Mouse (Mus musculus): ENCODE data around the gene Chp2. TPM values are rescaled to one million over a fixed set of nuclear protein-coding genes. Genes with fewer than 3 reads are reported as not detected.

Gene Chp2
- polyA plus RNA-seq, 1 experiment from 2014 or later = not detected

GRCm38 (mm10) chr7:122247254-122247864 is 28.1 kb downstream of the Chp2 start:
- Histone ChIP-seq H3K4me1 (peaks cover 19% of the 10 kb centered on the region), H3K27ac (no peak overlapping the region), H3K9me3 (no peaks in the 10 kb centered on the region), H3K27me3 (ENCODE audit: poor library complexity, severe bottlenecking) (no peaks in the 10 kb centered on the region), H3K4me3 (no peak overlapping the region), H3K36me3 (replicated peaks) (no peaks in the 10 kb centered on the region)
- no peak for DNase-seq (ENCODE audit: extremely low spot score, low spot score)
- 87% methylated on average over 10 of the region's 10 CpGs for whole genome bisulfite sequencing

- Histone ChIP-seq H3K9me3 (no peaks in the 10 kb centered on the region), H3K4me3 (no peak overlapping the region), H3K27ac (no peak overlapping the region), H3K4me1 (peaks cover 9% of the 10 kb centered on the region), H3K27me3 (ENCODE audit: poor library complexity, severe bottlenecking) (no peaks in the 10 kb centered on the region), H3K36me3 (replicated peaks) (no peaks in the 10 kb centered on the region)
- 91% methylated on average over 9 of the region's 9 CpGs for WGBS
- no peak for DNase-seq (ENCODE audit: extremely low spot score, low spot score)
Observed at GRCm38 (mm10) chr7:122249321-122249821, 30.1 kb downstream of the Chp2 start.

- Histone ChIP-seq H3K36me3 (replicated peaks) (no peaks in the 10 kb centered on the region), H3K9me3 (no peaks in the 10 kb centered on the region), H3K27me3 (ENCODE audit: poor library complexity, severe bottlenecking) (no peaks in the 10 kb centered on the region), H3K4me1 (peaks cover 5% of the 10 kb centered on the region), H3K27ac (no peak overlapping the region), H3K4me3 (peak overlapping the region; percentile 30)
- peak; percentile 78 for DNase-seq (ENCODE audit: extremely low spot score, low spot score)
- WGBS = 30% methylated on average over 21 of the region's 21 CpGs
Observed at GRCm38 (mm10) chr7:122251197-122252011, 32.1 kb downstream of the Chp2 start.

- Histone ChIP-seq H3K9me3 (no peaks in the 10 kb centered on the region), H3K27me3 (ENCODE audit: poor library complexity, severe bottlenecking) (no peaks in the 10 kb centered on the region), H3K4me3 (no peak overlapping the region), H3K4me1 (peaks cover 4% of the 10 kb centered on the region), H3K36me3 (replicated peaks) (no peaks in the 10 kb centered on the region), H3K27ac (no peak overlapping the region)
- no peak for DNase-seq (ENCODE audit: extremely low spot score, low spot score)
- 81% methylated on average over 7 of the region's 7 CpGs for WGBS
Observed at GRCm38 (mm10) chr7:122256722-122257121, 37.4 kb downstream of the Chp2 start.

GRCm38 (mm10) chr7:122258521-122258920 is 39.2 kb downstream of the Chp2 start:
- no peak overlapping the region for H3K4me3 ChIP-seq
- no peaks in the 10 kb centered on the region for H3K4me1 ChIP-seq
- H3K9me3 ChIP-seq = no peaks in the 10 kb centered on the region
- H3K27ac ChIP-seq = no peak overlapping the region
- DNase-seq (ENCODE audit: extremely low spot score, low spot score) = no peak
- WGBS = 85% methylated on average over 4 of the region's 4 CpGs
- H3K27me3 ChIP-seq (ENCODE audit: poor library complexity, severe bottlenecking) = no peaks in the 10 kb centered on the region
- H3K36me3 ChIP-seq (replicated peaks) = no peaks in the 10 kb centered on the region

GRCm38 (mm10) chr7:122260055-122260602 is 40.8 kb downstream of the Chp2 start:
- 90% methylated on average over 5 of the region's 5 CpGs for WGBS
- H3K27ac ChIP-seq = no peak overlapping the region

GRCm38 (mm10) chr7:122268983-122269486 is 49.7 kb downstream of the Chp2 start:
- WGBS = 92% methylated on average over 4 of the region's 4 CpGs
- Histone ChIP-seq H3K27ac (no peak overlapping the region), H3K27me3 (ENCODE audit: poor library complexity, severe bottlenecking) (no peaks in the 10 kb centered on the region), H3K9me3 (no peaks in the 10 kb centered on the region), H3K4me3 (no peak overlapping the region), H3K36me3 (replicated peaks) (no peaks in the 10 kb centered on the region), H3K4me1 (no peaks in the 10 kb centered on the region)
- no peak for DNase-seq (ENCODE audit: extremely low spot score, low spot score)

More at GRCm38 (mm10) chr7:122260055-122260602, 40.8 kb downstream of the Chp2 start:
- H3K27me3 ChIP-seq (ENCODE audit: poor library complexity, severe bottlenecking) = no peaks in the 10 kb centered on the region
- H3K4me1 ChIP-seq = no peaks in the 10 kb centered on the region
- no peaks in the 10 kb centered on the region for H3K9me3 ChIP-seq
- H3K4me3 ChIP-seq = no peak overlapping the region
- DNase-seq (ENCODE audit: extremely low spot score, low spot score) = no peak
- H3K36me3 ChIP-seq (replicated peaks) = no peaks in the 10 kb centered on the region

GRCm38 (mm10) chr7:122272334-122272733 is 53.0 kb downstream of the Chp2 start:
- H3K9me3 ChIP-seq = no peaks in the 10 kb centered on the region
- no peak for DNase-seq (ENCODE audit: extremely low spot score, low spot score)
- 90% methylated on average over 2 of the region's 2 CpGs for WGBS

More at GRCm38 (mm10) chr7:122272334-122272733, 53.0 kb downstream of the Chp2 start:
- Histone ChIP-seq H3K27me3 (ENCODE audit: poor library complexity, severe bottlenecking) (no peaks in the 10 kb centered on the region), H3K36me3 (replicated peaks) (no peaks in the 10 kb centered on the region), H3K4me3 (no peak overlapping the region), H3K27ac (no peak overlapping the region), H3K4me1 (no peaks in the 10 kb centered on the region)

Other genes with a start within 250 kb of the Chp2 start
- gene Cog7, start 237.8 kb upstream of the Chp2 start, polyA plus RNA-seq (2016; fragmentation: Nextera tagmentation; extraction: Ambion mirVana) = 23.3 TPM in 2 replicates
- gene Gga2, start 198.3 kb upstream of the Chp2 start, polyA plus RNA-seq (2016; fragmentation: Nextera tagmentation; extraction: Ambion mirVana) = 93.2 and 98.7 TPM in 2 replicates
- 65.6 and 66.0 TPM in 2 replicates for gene Ubfd1, start 152.3 kb upstream of the Chp2 start, polyA plus RNA-seq (2016; fragmentation: Nextera tagmentation; extraction: Ambion mirVana)
- gene Ears2, start 152.2 kb upstream of the Chp2 start, polyA plus RNA-seq (2016; fragmentation: Nextera tagmentation; extraction: Ambion mirVana) = 18.6 and 20.9 TPM in 2 replicates
- 757 and 765 TPM in 2 replicates for gene Ndufab1, start 117.6 kb upstream of the Chp2 start, polyA plus RNA-seq (2016; fragmentation: Nextera tagmentation; extraction: Ambion mirVana)
- gene Palb2, start 86.5 kb upstream of the Chp2 start, polyA plus RNA-seq (2016; fragmentation: Nextera tagmentation; extraction: Ambion mirVana) = 27.1 and 30.0 TPM in 2 replicates
- 118 and 121 TPM in 2 replicates for gene Dctn5, start 86.5 kb upstream of the Chp2 start, polyA plus RNA-seq (2016; fragmentation: Nextera tagmentation; extraction: Ambion mirVana)
- gene Plk1, start 60.1 kb upstream of the Chp2 start, polyA plus RNA-seq (2016; fragmentation: Nextera tagmentation; extraction: Ambion mirVana) = 247 and 262 TPM in 2 replicates
- gene Ern2, start 33.3 kb upstream of the Chp2 start, polyA plus RNA-seq (2016; fragmentation: Nextera tagmentation; extraction: Ambion mirVana) = not detected in 2 replicates
- 3.5 and 4.6 TPM in 2 replicates for gene Prkcb, start 69.3 kb downstream of the Chp2 start, polyA plus RNA-seq (2016; fragmentation: Nextera tagmentation; extraction: Ambion mirVana)